Mouse (Mus musculus): ENCODE data around the gene Lsamp. TPM values are rescaled to one million over a fixed set of nuclear protein-coding genes. Genes with fewer than 3 reads are reported as not detected.

The Lsamp gene
- total RNA-seq, 1 experiment: not detected

GRCm38 (mm10) chr16:40959211-40959610 lies 975.0 kb downstream of the Lsamp start:
- H3K36me3 ChIP-seq (ENCODE audit: control insufficient read depth, insufficient read depth, low read length, poor library complexity, severe bottlenecking): no peaks in the 10 kb centered on the region
- H3K4me3 ChIP-seq (ENCODE audit: insufficient read depth in 1 of 2, low read depth in 1 of 2, low read length in 2 of 2, poor library complexity in 1 of 2, severe bottlenecking in 1 of 2): no peak overlapping the region
- H3K27ac ChIP-seq (ENCODE audit: insufficient read depth, low read depth, low read length, poor library complexity, severe bottlenecking): no peak overlapping the region
- no peak overlapping the region for H3K9ac ChIP-seq (ENCODE audit: insufficient read depth, low read depth, low read length, poor library complexity, severe bottlenecking)
- no peaks in the 10 kb centered on the region for H3K4me1 ChIP-seq (ENCODE audit: control insufficient read depth in 2 of 2, insufficient read depth in 2 of 2, low read length in 2 of 2, poor library complexity in 1 of 2)
- in situ Hi-C loops (cut with MboI; ENCODE audit: low sequenced_read_pairs in 2 of 2, unreplicated experiment in 2 of 2): no loop called here
- DNase-seq (ENCODE audit: low read depth, low spot score): no peak
- TF ChIP-seq MAFK (IDR thresholded peaks at IDR 0.05; ENCODE audit: insufficient read depth, low read depth, low read length): no peak
- TF ChIP-seq ZNF384 (IDR thresholded peaks at IDR 0.05; ENCODE audit: low read depth, low read length): no peak
- TF ChIP-seq HCFC1 (IDR thresholded peaks at IDR 0.05; ENCODE audit: borderline replicate concordance, insufficient read depth, low read length): no peak
- no peak for TF ChIP-seq CHD2 (IDR thresholded peaks at IDR 0.05; ENCODE audit: low read depth, low read length)
- TF ChIP-seq ZC3H11A (IDR thresholded peaks at IDR 0.05; ENCODE audit: borderline replicate concordance, low read depth, low read length): no peak
- H3K9me3 ChIP-seq (ENCODE audit: control insufficient read depth, insufficient read depth, low read depth, low read length): no peaks in the 10 kb centered on the region

GRCm38 (mm10) chr16:40960586-40960985 lies 976.4 kb downstream of the Lsamp start:
- no peak overlapping the region for H3K9ac ChIP-seq (ENCODE audit: insufficient read depth, low read depth, low read length, poor library complexity, severe bottlenecking)
- H3K27ac ChIP-seq (ENCODE audit: insufficient read depth, low read depth, low read length, poor library complexity, severe bottlenecking): no peak overlapping the region
- in situ Hi-C loops (cut with MboI; ENCODE audit: low sequenced_read_pairs in 2 of 2, unreplicated experiment in 2 of 2): no loop called here
- TF ChIP-seq CHD2 (IDR thresholded peaks at IDR 0.05; ENCODE audit: low read depth, low read length): no peak
- no peak for TF ChIP-seq HCFC1 (IDR thresholded peaks at IDR 0.05; ENCODE audit: borderline replicate concordance, insufficient read depth, low read length)
- TF ChIP-seq ZNF384 (IDR thresholded peaks at IDR 0.05; ENCODE audit: low read depth, low read length): no peak
- TF ChIP-seq MAFK (IDR thresholded peaks at IDR 0.05; ENCODE audit: insufficient read depth, low read depth, low read length): no peak
- H3K36me3 ChIP-seq (ENCODE audit: control insufficient read depth, insufficient read depth, low read length, poor library complexity, severe bottlenecking): no peaks in the 10 kb centered on the region
- H3K4me3 ChIP-seq (ENCODE audit: insufficient read depth in 1 of 2, low read depth in 1 of 2, low read length in 2 of 2, poor library complexity in 1 of 2, severe bottlenecking in 1 of 2): no peak overlapping the region
- H3K9me3 ChIP-seq (ENCODE audit: control insufficient read depth, insufficient read depth, low read depth, low read length): no peaks in the 10 kb centered on the region
- H3K4me1 ChIP-seq (ENCODE audit: control insufficient read depth in 2 of 2, insufficient read depth in 2 of 2, low read length in 2 of 2, poor library complexity in 1 of 2): no peaks in the 10 kb centered on the region
- DNase-seq (ENCODE audit: low read depth, low spot score): no peak

- Histone ChIP-seq H3K27ac (ENCODE audit: insufficient read depth, low read depth, low read length, poor library complexity, severe bottlenecking) (no peak overlapping the region), H3K9ac (ENCODE audit: insufficient read depth, low read depth, low read length, poor library complexity, severe bottlenecking) (no peak overlapping the region), H3K36me3 (ENCODE audit: control insufficient read depth, insufficient read depth, low read length, poor library complexity, severe bottlenecking) (no peaks in the 10 kb centered on the region), H3K4me3 (ENCODE audit: insufficient read depth in 1 of 2, low read depth in 1 of 2, low read length in 2 of 2, poor library complexity in 1 of 2, severe bottlenecking in 1 of 2) (peak overlapping the region in 1 of 2 experiments; percentile 22; a peak in 2 of 4 replicates), H3K9me3 (ENCODE audit: control insufficient read depth, insufficient read depth, low read depth, low read length) (no peaks in the 10 kb centered on the region), H3K4me1 (ENCODE audit: control insufficient read depth in 2 of 2, insufficient read depth in 2 of 2, low read length in 2 of 2, poor library complexity in 1 of 2) (no peaks in the 10 kb centered on the region; a peak in 1 of 4 replicates)
- in situ Hi-C loops (cut with MboI; ENCODE audit: low sequenced_read_pairs in 2 of 2, unreplicated experiment in 2 of 2): no loop called here
- TF ChIP-seq CHD2 (IDR thresholded peaks at IDR 0.05; ENCODE audit: low read depth, low read length) (no peak), ZC3H11A (IDR thresholded peaks at IDR 0.05; ENCODE audit: borderline replicate concordance, low read depth, low read length) (peak; percentile 49; the same call in 1 of the 2 replicates)
- peak; percentile 61 for DNase-seq (ENCODE audit: low read depth, low spot score)
Observed at GRCm38 (mm10) chr16:40968088-40968860, 984.1 kb downstream of the Lsamp start.

- Histone ChIP-seq H3K4me3 (ENCODE audit: insufficient read depth in 1 of 2, low read depth in 1 of 2, low read length in 2 of 2, poor library complexity in 1 of 2, severe bottlenecking in 1 of 2) (no peak overlapping the region), H3K9me3 (ENCODE audit: control insufficient read depth, insufficient read depth, low read depth, low read length) (no peaks in the 10 kb centered on the region), H3K27ac (ENCODE audit: insufficient read depth, low read depth, low read length, poor library complexity, severe bottlenecking) (no peak overlapping the region), H3K36me3 (ENCODE audit: control insufficient read depth, insufficient read depth, low read length, poor library complexity, severe bottlenecking) (no peaks in the 10 kb centered on the region), H3K4me1 (ENCODE audit: control insufficient read depth in 2 of 2, insufficient read depth in 2 of 2, low read length in 2 of 2, poor library complexity in 1 of 2) (no peaks in the 10 kb centered on the region; a peak in 1 of 4 replicates), H3K9ac (ENCODE audit: insufficient read depth, low read depth, low read length, poor library complexity, severe bottlenecking) (no peak overlapping the region)
- TF ChIP-seq ZC3H11A (IDR thresholded peaks at IDR 0.05; ENCODE audit: borderline replicate concordance, low read depth, low read length) (no peak), CHD2 (IDR thresholded peaks at IDR 0.05; ENCODE audit: low read depth, low read length) (no peak), HCFC1 (IDR thresholded peaks at IDR 0.05; ENCODE audit: borderline replicate concordance, insufficient read depth, low read length) (no peak), MAFK (IDR thresholded peaks at IDR 0.05; ENCODE audit: insufficient read depth, low read depth, low read length) (no peak), ZNF384 (IDR thresholded peaks at IDR 0.05; ENCODE audit: low read depth, low read length) (no peak)
- in situ Hi-C loops (cut with MboI; ENCODE audit: low sequenced_read_pairs in 2 of 2, unreplicated experiment in 2 of 2): no loop called here
- no peak for DNase-seq (ENCODE audit: low read depth, low spot score)
Observed at GRCm38 (mm10) chr16:40971382-40971781, 987.2 kb downstream of the Lsamp start.
